ENCODE assay signal across 8 mouse cellular contexts in the genomic region with DNA sequence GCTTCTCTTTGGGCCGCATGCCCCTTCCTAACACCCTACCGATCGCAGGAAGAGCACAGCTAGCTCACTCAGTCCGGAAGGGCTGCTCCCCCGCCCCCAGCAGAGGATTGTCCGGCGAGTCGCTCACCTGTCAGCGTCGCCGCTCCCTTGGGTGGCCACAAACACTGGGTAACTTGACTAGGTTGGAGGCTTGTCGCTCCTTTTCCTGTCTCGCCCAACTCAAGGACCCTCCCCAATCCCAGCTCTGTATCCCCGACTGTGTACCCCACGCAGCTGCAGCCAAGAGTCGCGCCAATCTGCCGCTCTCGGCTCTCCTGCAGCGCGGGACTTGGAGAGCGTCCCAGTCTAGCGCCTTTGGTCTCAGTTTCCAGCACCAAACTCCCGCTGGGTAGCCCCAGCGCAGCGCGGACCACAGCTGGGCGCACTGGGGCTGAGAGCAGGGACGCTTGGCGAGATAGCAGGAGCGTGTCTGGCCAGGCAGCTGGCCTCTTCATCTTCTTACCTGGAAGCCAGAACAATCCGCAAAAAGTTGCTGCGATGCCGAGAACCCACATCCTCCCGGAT. TPM values are rescaled to one million over a fixed set of nuclear protein-coding genes. Genes with fewer than 3 reads are reported as not detected.
DNase-seq lines count a peak whose midpoint lies in the region; ATAC-seq and TF ChIP-seq lines count a peak whose summit lies in the region.

No protein-coding gene starts in this region.

- no peaks in the 10 kb centered on the region for H3K36me3 ChIP-seq in heart, embryonic 15.5 days
- no peaks in the 10 kb centered on the region for H3K36me3 ChIP-seq in stomach, embryonic 15.5 days

- peak overlapping the region; percentile 44; the same call in 1 of the 2 replicates for H3K9ac ChIP-seq in heart, embryonic 15.5 days
- H3K9ac ChIP-seq in stomach, embryonic 15.5 days: no peak overlapping the region

- peak; percentile 23 for DNase-seq in lung, adult 2 months
- no peak for DNase-seq in lung, postnatal 36 days
- peak; percentile 53 for DNase-seq in embryo, embryonic 9.5 days (ENCODE audit: extremely low spot score)
- DNase-seq in layer of hippocampus, postnatal 14 days (ENCODE audit: low spot score in 2 of 2): peak; percentile 57 to 60
- peak; percentile 18 for DNase-seq in lung, postnatal 14 days
- DNase-seq in spleen, postnatal 36 days (ENCODE audit: low spot score in 2 of 2): no peak

- peaks cover 44% of the 10 kb centered on the region for H3K27me3 ChIP-seq in heart, embryonic 15.5 days
- peaks cover 30% of the 10 kb centered on the region for H3K27me3 ChIP-seq in stomach, embryonic 15.5 days (replicated peaks)

- H3K9me3 ChIP-seq in heart, embryonic 15.5 days (replicated peaks): no peaks in the 10 kb centered on the region
- H3K9me3 ChIP-seq in stomach, embryonic 15.5 days: no peaks in the 10 kb centered on the region

- no peak overlapping the region for H3K4me3 ChIP-seq in lung, adult 2 months (replicated peaks; ENCODE audit: extremely low read depth, low read depth, low read length)
- peak overlapping the region; percentile 52 for H3K4me3 ChIP-seq in heart, embryonic 15.5 days
- H3K4me3 ChIP-seq in stomach, embryonic 15.5 days (replicated peaks): peak overlapping the region; percentile 44

- no peak for TF ChIP-seq POLR2A in lung, adult 2 months (IDR thresholded peaks at IDR 0.05; ENCODE audit: borderline replicate concordance, extremely low read depth, low read depth, low read length)

- peaks cover 4% of the 10 kb centered on the region; the same call in 1 of the 2 replicates for H3K4me1 ChIP-seq in lung, adult 2 months (ENCODE audit: control insufficient read depth, insufficient read depth, low read length)
- H3K4me1 ChIP-seq in heart, embryonic 15.5 days (replicated peaks): peaks cover 22% of the 10 kb centered on the region
- peaks cover 23% of the 10 kb centered on the region for H3K4me1 ChIP-seq in stomach, embryonic 15.5 days

- ATAC-seq in heart, embryonic 15.5 days (replicated peaks; ENCODE audit: insufficient number of reproducible peaks, insufficient read depth, low FRiP score, low read depth): peak; percentile 59
- peak; percentile 48; the same call in 1 of the 2 replicates for ATAC-seq in stomach, embryonic 15.5 days (ENCODE audit: insufficient read depth, low FRiP score, low read depth)

- H3K4me2 ChIP-seq in heart, embryonic 15.5 days: peak overlapping the region; percentile 95
- peak overlapping the region; percentile 96 for H3K4me2 ChIP-seq in stomach, embryonic 15.5 days

- TF ChIP-seq CTCF in lung, adult 2 months (IDR thresholded peaks at IDR 0.05; ENCODE audit: insufficient read depth, low read length): no peak

- no peak overlapping the region for H3K27ac ChIP-seq in heart, embryonic 15.5 days
- H3K27ac ChIP-seq in stomach, embryonic 15.5 days: no peak overlapping the region

- 3% methylated on average over 35 of the region's 35 CpGs for WGBS in lung, adult 2 months
- WGBS in heart, embryonic 15.5 days: under 1% methylated on average over 35 of the region's 35 CpGs
- WGBS in stomach, embryonic 15.5 days: under 1% methylated on average over 35 of the region's 35 CpGs

RNA-seq across cellular contexts. Expression of gene Lypd1, which starts 1.5 kb away (rescaled TPM):
- 0.16 and 0.25 TPM in 2 replicates for polyA plus RNA-seq in lung, adult 2 months (2012; rRNA removed)
- 1.2 and 2.6 TPM in 2 replicates for polyA plus RNA-seq in heart, embryonic 15.5 days (2015; fragmentation: Nextera tagmentation; extraction: Ambion mirVana)
- 100 to 1,000 TPM in 1 of 2 experiments, 10 to 100 TPM in 1; 98.2 to 104 TPM for total RNA-seq in layer of hippocampus, postnatal 14 days (2021)
- polyA plus RNA-seq in stomach, embryonic 15.5 days (2015; fragmentation: Nextera tagmentation; extraction: Ambion mirVana): 1.6 and 2.5 TPM in 2 replicates

Comparison
In these comparisons a context has a peak if more than half of its experiments do, and no peak if none do; other contexts are left out.
1. DNase-seq: peak in lung, adult 2 months (single experiment), embryo, embryonic 9.5 days (single experiment), layer of hippocampus, postnatal 14 days (2 of 2) and lung, postnatal 14 days (single experiment); none in lung, postnatal 36 days (single experiment) and spleen, postnatal 36 days (0 of 2).